Mouse (Mus musculus) CH12.LX (cell line): ENCODE results near the gene Baiap2l1.

ENCODE experiments used
- IRF4 ChIP-seq: IDR thresholded peaks from 2 replicates; pipeline ENCODE4 v1.6.1; 2014; ENCODE audit warnings: low read depth, mild to moderate bottlenecking, inconsistent platforms, low read length, improper control_type of control experiment
- UBTF ChIP-seq: IDR thresholded peaks from 2 replicates; pipeline ENCODE4 v1.6.1; 2012; ENCODE audit warnings: low read depth, mild to moderate bottlenecking, inconsistent platforms, low read length, improper control_type of control experiment, moderate library complexity

GRCm38 (mm10) chr5:144364680-144365357 is 6.9 kb upstream of the Baiap2l1 start:
- no peak for TF ChIP-seq IRF4
- TF ChIP-seq UBTF, result no peak
